Mouse (Mus musculus): ENCODE data around the gene Rgcc. TPM values are rescaled to one million over a fixed set of nuclear protein-coding genes. Genes with fewer than 3 reads are reported as not detected.

Rgcc gene
- polyA plus RNA-seq, 1 experiment = 91.9 TPM

- TF ChIP-seq CTCF (conservative IDR thresholded peaks at IDR 0.05; ENCODE audit: insufficient read depth, insufficient read length, low read depth, low read length) = no peak
- TF ChIP-seq POLR2A (IDR thresholded peaks at IDR 0.05; ENCODE audit: low read depth, low read length) = no peak
- no peak overlapping the region for H3K4me3 ChIP-seq (ENCODE audit: insufficient read depth, low read depth, low read length)
- no peaks in the 10 kb centered on the region for H3K4me1 ChIP-seq (ENCODE audit: control insufficient read depth, insufficient read depth, low read length)
- DNase-seq = no peak
- no peaks in the 10 kb centered on the region for H3K27me3 ChIP-seq (replicated peaks; ENCODE audit: control insufficient read depth, insufficient read depth, low read length)
- no peak overlapping the region for H3K27ac ChIP-seq (ENCODE audit: insufficient read depth, low read depth, low read length)
- 96% methylated on average over 4 of the region's 4 CpGs for WGBS
- H3K36me3 ChIP-seq (ENCODE audit: control insufficient read depth, insufficient read depth, low read length) = no peaks in the 10 kb centered on the region
Measured at GRCm38 (mm10) chr14:79262677-79263076, 38.8 kb downstream of the Rgcc start.

GRCm38 (mm10) chr14:79259062-79259779 lies 42.2 kb downstream of the Rgcc start:
- no peak overlapping the region for H3K4me3 ChIP-seq (ENCODE audit: insufficient read depth, low read depth, low read length)
- H3K27ac ChIP-seq (ENCODE audit: insufficient read depth, low read depth, low read length) = no peak overlapping the region
- H3K4me1 ChIP-seq (ENCODE audit: control insufficient read depth, insufficient read depth, low read length) = no peaks in the 10 kb centered on the region
- no peaks in the 10 kb centered on the region for H3K27me3 ChIP-seq (replicated peaks; ENCODE audit: control insufficient read depth, insufficient read depth, low read length)
- WGBS = 86% methylated on average over 10 of the region's 10 CpGs
- H3K36me3 ChIP-seq (ENCODE audit: control insufficient read depth, insufficient read depth, low read length) = no peaks in the 10 kb centered on the region
- DNase-seq = no peak
- TF ChIP-seq CTCF (conservative IDR thresholded peaks at IDR 0.05; ENCODE audit: insufficient read depth, insufficient read length, low read depth, low read length) (no peak), POLR2A (IDR thresholded peaks at IDR 0.05; ENCODE audit: low read depth, low read length) (no peak)

GRCm38 (mm10) chr14:79256656-79257055 lies 44.8 kb downstream of the Rgcc start:
- H3K27me3 ChIP-seq (replicated peaks; ENCODE audit: control insufficient read depth, insufficient read depth, low read length) = no peaks in the 10 kb centered on the region
- no peaks in the 10 kb centered on the region for H3K4me1 ChIP-seq (ENCODE audit: control insufficient read depth, insufficient read depth, low read length)
- H3K36me3 ChIP-seq (ENCODE audit: control insufficient read depth, insufficient read depth, low read length) = no peaks in the 10 kb centered on the region
- 91% methylated on average over 5 of the region's 5 CpGs for WGBS
- TF ChIP-seq POLR2A (IDR thresholded peaks at IDR 0.05; ENCODE audit: low read depth, low read length) (no peak), CTCF (conservative IDR thresholded peaks at IDR 0.05; ENCODE audit: insufficient read depth, insufficient read length, low read depth, low read length) (no peak)
- no peak for DNase-seq
- no peak overlapping the region for H3K4me3 ChIP-seq (ENCODE audit: insufficient read depth, low read depth, low read length)
- H3K27ac ChIP-seq (ENCODE audit: insufficient read depth, low read depth, low read length) = no peak overlapping the region

GRCm38 (mm10) chr14:79255786-79256185 lies 45.7 kb downstream of the Rgcc start:
- WGBS = 90% methylated on average over 2 of the region's 2 CpGs
- TF ChIP-seq CTCF (conservative IDR thresholded peaks at IDR 0.05; ENCODE audit: insufficient read depth, insufficient read length, low read depth, low read length) (no peak), POLR2A (IDR thresholded peaks at IDR 0.05; ENCODE audit: low read depth, low read length) (no peak)
- H3K4me3 ChIP-seq (ENCODE audit: insufficient read depth, low read depth, low read length) = no peak overlapping the region
- H3K4me1 ChIP-seq (ENCODE audit: control insufficient read depth, insufficient read depth, low read length) = no peaks in the 10 kb centered on the region
- H3K27ac ChIP-seq (ENCODE audit: insufficient read depth, low read depth, low read length) = no peak overlapping the region
- no peaks in the 10 kb centered on the region for H3K36me3 ChIP-seq (ENCODE audit: control insufficient read depth, insufficient read depth, low read length)
- H3K27me3 ChIP-seq (replicated peaks; ENCODE audit: control insufficient read depth, insufficient read depth, low read length) = no peaks in the 10 kb centered on the region
- DNase-seq = no peak

GRCm38 (mm10) chr14:79251727-79252285 lies 49.6 kb downstream of the Rgcc start:
- no peaks in the 10 kb centered on the region for H3K4me1 ChIP-seq (ENCODE audit: control insufficient read depth, insufficient read depth, low read length)
- no peak for TF ChIP-seq CTCF (conservative IDR thresholded peaks at IDR 0.05; ENCODE audit: insufficient read depth, insufficient read length, low read depth, low read length)
- TF ChIP-seq POLR2A (IDR thresholded peaks at IDR 0.05; ENCODE audit: low read depth, low read length) = no peak
- no peaks in the 10 kb centered on the region for H3K27me3 ChIP-seq (replicated peaks; ENCODE audit: control insufficient read depth, insufficient read depth, low read length)
- no peak overlapping the region for H3K4me3 ChIP-seq (ENCODE audit: insufficient read depth, low read depth, low read length)
- 50% methylated on average over 5 of the region's 5 CpGs for WGBS
- no peak overlapping the region for H3K27ac ChIP-seq (ENCODE audit: insufficient read depth, low read depth, low read length)
- no peak for DNase-seq
- no peaks in the 10 kb centered on the region for H3K36me3 ChIP-seq (ENCODE audit: control insufficient read depth, insufficient read depth, low read length)

- Histone ChIP-seq H3K27me3 (replicated peaks; ENCODE audit: control insufficient read depth, insufficient read depth, low read length) (no peaks in the 10 kb centered on the region), H3K36me3 (ENCODE audit: control insufficient read depth, insufficient read depth, low read length) (no peaks in the 10 kb centered on the region), H3K4me1 (ENCODE audit: control insufficient read depth, insufficient read depth, low read length) (no peaks in the 10 kb centered on the region), H3K4me3 (ENCODE audit: insufficient read depth, low read depth, low read length) (no peak overlapping the region), H3K27ac (ENCODE audit: insufficient read depth, low read depth, low read length) (no peak overlapping the region)
- WGBS = 73% methylated on average over 3 of the region's 3 CpGs
- no peak for DNase-seq
- no peak for TF ChIP-seq POLR2A (IDR thresholded peaks at IDR 0.05; ENCODE audit: low read depth, low read length)
Measured at GRCm38 (mm10) chr14:79244571-79244970, 56.9 kb downstream of the Rgcc start.

- 82% methylated on average over 12 of the region's 12 CpGs for WGBS
- no peak for DNase-seq
- Histone ChIP-seq H3K27ac (ENCODE audit: insufficient read depth, low read depth, low read length) (no peak overlapping the region), H3K36me3 (ENCODE audit: control insufficient read depth, insufficient read depth, low read length) (no peaks in the 10 kb centered on the region), H3K4me3 (ENCODE audit: insufficient read depth, low read depth, low read length) (no peak overlapping the region), H3K4me1 (ENCODE audit: control insufficient read depth, insufficient read depth, low read length) (no peaks in the 10 kb centered on the region), H3K27me3 (replicated peaks; ENCODE audit: control insufficient read depth, insufficient read depth, low read length) (no peaks in the 10 kb centered on the region)
- TF ChIP-seq POLR2A (IDR thresholded peaks at IDR 0.05; ENCODE audit: low read depth, low read length) = no peak
- no peak for TF ChIP-seq CTCF (conservative IDR thresholded peaks at IDR 0.05; ENCODE audit: insufficient read depth, insufficient read length, low read depth, low read length)
Measured at GRCm38 (mm10) chr14:79243038-79243883, 58.2 kb downstream of the Rgcc start.

All from kidney, adult 2 months (tissue).